Mouse (Mus musculus) megakaryocyte, embryonic 14.5 days (primary cell): ENCODE measurements around the gene Ralbp1. TPM values are rescaled to one million over a fixed set of nuclear protein-coding genes. Genes with fewer than 3 reads are reported as not detected.
A peak's percentile ranks its signal among the peaks of the same experiment; 100 is the strongest.

Source experiments
- H3K27me3 ChIP-seq: replicated peaks from 2 replicates; pipeline ENCODE3; 2012; ENCODE audit warnings: inconsistent platforms
- H3K36me3 ChIP-seq: replicated peaks from 2 replicates; pipeline ENCODE3; 2012; ENCODE audit warnings: low read length, inconsistent platforms, mixed read lengths
- H3K4me1 ChIP-seq: 2 replicates; pipeline ENCODE4 v1.6.1; 2012; ENCODE audit warnings: inconsistent platforms
- H3K4me3 ChIP-seq: replicated peaks from 2 replicates; pipeline ENCODE3; 2012; ENCODE audit warnings: moderate library complexity, mild to moderate bottlenecking, inconsistent platforms
- H3K9me3 ChIP-seq: 2 replicates; pipeline ENCODE4 v1.6.1; 2012; ENCODE audit warnings: inconsistent platforms
- FLI1 ChIP-seq: IDR thresholded peaks from 2 replicates; pipeline ENCODE4 v1.6.1; 2012; ENCODE audit warnings: low read length, inconsistent platforms, mixed read lengths
- GATA1 ChIP-seq: IDR thresholded peaks from 3 replicates; pipeline ENCODE4 v1.6.1; 2012; ENCODE audit warnings: mixed read lengths, low read length, inconsistent platforms, borderline replicate concordance
- polyA plus RNA-seq: library from polyadenylated mRNA; stranded (reverse); fragments of >175 nt; gene quantifications from 2 replicates; pipeline ENCODE4 v1.2.3, GENCODE M21; 2012; ENCODE audit warnings: low replicate concordance; ENCODE audit not compliant: insufficient read depth

Gene Ralbp1
- polyA plus RNA-seq, 1 experiment: 184 TPM

DNA sequence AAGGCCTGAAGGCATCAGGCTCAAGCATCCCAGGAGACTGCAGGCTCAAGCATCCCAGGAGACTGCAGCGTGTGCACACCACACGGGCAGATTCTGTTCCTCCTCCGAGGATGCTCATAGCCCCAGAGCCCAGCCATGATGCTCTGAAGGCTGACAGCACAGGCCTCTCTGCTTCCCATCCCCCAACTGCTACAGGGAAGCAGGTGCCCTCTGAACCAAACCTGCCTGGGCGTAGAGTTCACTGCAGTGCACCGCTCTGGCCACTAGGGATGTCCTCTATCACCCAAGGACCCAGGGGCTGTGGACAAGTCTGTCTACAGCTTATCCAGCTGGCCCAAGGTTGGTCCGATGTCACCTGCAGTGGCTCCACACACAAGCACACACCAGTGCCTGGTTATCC, 12.9 kb downstream of the Ralbp1 start:
- TF ChIP-seq FLI1 (no peak), GATA1 (no peak)
- Histone ChIP-seq H3K4me1 (peaks cover 71% of the 10 kb centered on the region), H3K36me3 (peaks cover 36% of the 10 kb centered on the region), H3K9me3 (no peaks in the 10 kb centered on the region), H3K4me3 (peak overlapping the region; percentile 59), H3K27me3 (no peaks in the 10 kb centered on the region)

DNA sequence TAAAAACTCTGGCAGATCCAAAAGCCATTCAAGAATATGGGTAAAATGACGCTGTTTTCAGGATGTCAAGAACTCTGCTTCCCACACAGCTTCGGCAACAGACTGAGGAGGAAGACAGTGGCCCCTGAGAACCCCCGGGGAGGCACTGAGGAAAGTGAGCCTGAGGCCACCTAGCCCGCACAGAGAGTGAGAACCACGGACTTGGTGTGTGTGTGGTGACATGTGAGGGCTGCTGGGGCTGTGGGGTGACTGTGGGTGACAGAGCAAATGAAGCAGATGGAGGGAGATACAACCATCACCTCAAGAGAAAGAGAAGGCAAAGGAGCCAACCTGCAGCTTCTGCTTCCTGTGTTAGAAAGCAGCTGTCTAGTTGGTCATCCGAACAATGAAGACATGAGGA, 13.5 kb downstream of the Ralbp1 start:
- Histone ChIP-seq H3K4me3 (peak overlapping the region; percentile 30), H3K27me3 (no peaks in the 10 kb centered on the region), H3K4me1 (peaks cover 74% of the 10 kb centered on the region), H3K9me3 (no peaks in the 10 kb centered on the region), H3K36me3 (peaks cover 40% of the 10 kb centered on the region)
- TF ChIP-seq GATA1: no peak
- no peak for TF ChIP-seq FLI1

DNA sequence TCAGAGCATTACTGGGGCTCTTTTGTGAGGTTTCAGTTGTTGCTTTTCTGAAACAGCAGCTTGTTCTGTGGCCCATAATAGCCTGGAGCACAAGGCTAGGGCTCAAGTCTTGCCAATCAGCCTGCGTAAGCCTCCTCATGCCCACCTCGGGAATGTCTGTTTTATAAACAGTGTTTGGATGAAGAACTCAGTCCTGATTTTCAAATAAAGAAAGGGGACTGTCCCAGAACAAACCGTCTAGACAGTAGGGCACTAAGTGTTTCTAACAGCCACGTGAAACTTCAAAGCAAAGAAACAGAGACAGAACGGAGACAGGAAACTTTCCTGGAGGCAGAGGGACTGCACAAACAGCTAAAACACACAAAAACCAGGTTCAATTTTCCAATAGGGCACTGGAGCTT, 14.0 kb downstream of the Ralbp1 start:
- no peaks in the 10 kb centered on the region for H3K9me3 ChIP-seq
- H3K27me3 ChIP-seq: no peaks in the 10 kb centered on the region
- TF ChIP-seq FLI1 (no peak), GATA1 (no peak)
- H3K4me1 ChIP-seq: peaks cover 72% of the 10 kb centered on the region
- peaks cover 43% of the 10 kb centered on the region for H3K36me3 ChIP-seq
- H3K4me3 ChIP-seq: no peak overlapping the region

DNA sequence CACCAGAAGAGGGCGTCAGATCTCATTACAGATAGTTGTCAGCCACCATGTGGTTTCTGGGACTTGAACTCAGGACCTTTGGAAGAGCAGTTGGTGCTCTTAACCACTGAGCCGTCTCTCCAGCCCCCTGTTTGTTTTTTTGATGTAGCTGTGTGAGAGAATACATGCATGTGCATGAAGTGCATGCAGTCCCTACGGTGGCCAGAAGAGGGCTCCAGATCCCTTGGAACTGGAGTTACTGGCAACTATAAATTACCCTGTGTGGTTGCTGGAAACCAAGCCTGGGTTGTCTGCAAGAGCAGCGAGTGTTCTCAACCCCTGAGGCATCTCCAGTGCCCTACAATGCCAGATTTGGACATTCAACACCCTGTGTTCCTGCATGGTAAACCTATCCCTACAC, 15.5 kb downstream of the Ralbp1 start:
- no peaks in the 10 kb centered on the region for H3K9me3 ChIP-seq

DNA sequence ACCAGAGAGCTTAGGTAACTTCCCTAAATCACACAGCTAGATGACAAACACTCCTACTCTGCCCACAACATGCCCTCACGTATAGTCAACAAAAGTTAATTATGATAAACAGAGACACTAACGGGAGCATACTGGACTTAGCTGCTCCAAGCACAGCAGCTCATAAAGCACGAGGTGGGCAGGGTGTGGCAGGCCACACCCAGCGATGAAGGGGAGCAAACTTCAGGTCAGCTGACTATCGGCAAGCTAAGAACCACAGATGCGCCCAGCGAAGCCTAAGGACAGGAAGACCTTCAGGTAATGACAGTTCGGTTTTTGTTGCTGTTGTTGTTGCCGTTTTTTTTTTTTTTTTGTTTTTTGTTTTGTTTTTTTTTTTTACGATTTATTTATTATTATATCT, 15.9 kb downstream of the Ralbp1 start:
- H3K9me3 ChIP-seq: no peaks in the 10 kb centered on the region
- H3K4me3 ChIP-seq: no peak overlapping the region
- TF ChIP-seq GATA1: no peak
- no peak for TF ChIP-seq FLI1
- H3K4me1 ChIP-seq: peaks cover 70% of the 10 kb centered on the region
- H3K27me3 ChIP-seq: no peaks in the 10 kb centered on the region
- H3K36me3 ChIP-seq: peaks cover 50% of the 10 kb centered on the region

More for the DNA sequence above, 15.5 kb downstream of the Ralbp1 start:
- Histone ChIP-seq H3K4me1 (peaks cover 70% of the 10 kb centered on the region), H3K36me3 (peaks cover 46% of the 10 kb centered on the region), H3K4me3 (no peak overlapping the region), H3K27me3 (no peaks in the 10 kb centered on the region)
- TF ChIP-seq FLI1 (no peak), GATA1 (no peak)

DNA sequence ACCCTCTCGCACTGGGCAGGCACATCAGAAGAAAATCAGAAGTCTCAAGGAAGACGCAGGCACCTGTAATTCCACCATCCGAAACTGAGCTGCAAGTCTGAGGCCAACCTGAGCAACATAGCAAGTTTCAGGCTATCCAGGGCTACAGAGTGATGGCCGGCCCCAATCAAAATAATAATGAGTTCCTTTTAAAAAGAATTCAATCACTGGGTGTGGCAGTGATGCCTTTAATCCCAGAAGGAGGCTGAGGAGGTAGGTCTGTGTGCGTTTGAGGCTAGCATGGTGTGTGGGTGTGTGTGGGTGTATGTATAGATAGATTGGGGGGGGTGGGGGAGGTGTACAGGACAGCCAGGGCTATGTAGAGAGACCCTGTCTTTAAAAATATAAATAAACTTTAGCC, 17.6 kb downstream of the Ralbp1 start:
- Histone ChIP-seq H3K27me3 (no peaks in the 10 kb centered on the region), H3K4me3 (no peak overlapping the region), H3K9me3 (no peaks in the 10 kb centered on the region), H3K36me3 (peaks cover 60% of the 10 kb centered on the region), H3K4me1 (peaks cover 57% of the 10 kb centered on the region)
- TF ChIP-seq FLI1: no peak
- no peak for TF ChIP-seq GATA1

DNA sequence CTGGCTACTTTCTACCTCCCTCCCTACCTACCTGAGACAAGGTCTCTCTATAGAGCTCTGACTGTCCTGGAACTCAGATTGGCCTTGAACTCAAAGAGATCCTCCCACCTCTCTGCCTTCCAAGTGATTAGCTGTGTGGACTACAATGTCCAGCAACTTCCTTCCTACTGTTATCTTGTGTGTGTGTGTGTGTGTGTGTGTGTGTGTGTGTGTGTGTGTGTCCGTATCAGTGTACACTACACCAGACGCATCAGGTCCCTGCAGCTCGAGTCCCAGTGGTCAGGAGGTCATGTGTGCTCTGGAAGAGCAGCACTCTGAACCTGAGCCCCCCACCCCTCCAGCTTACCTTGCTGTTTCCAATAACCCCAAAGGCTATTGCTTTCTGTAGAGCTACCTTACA, 19.4 kb downstream of the Ralbp1 start:
- Histone ChIP-seq H3K4me3 (no peak overlapping the region), H3K36me3 (peaks cover 66% of the 10 kb centered on the region)
- TF ChIP-seq FLI1: no peak
- no peak for TF ChIP-seq GATA1

DNA sequence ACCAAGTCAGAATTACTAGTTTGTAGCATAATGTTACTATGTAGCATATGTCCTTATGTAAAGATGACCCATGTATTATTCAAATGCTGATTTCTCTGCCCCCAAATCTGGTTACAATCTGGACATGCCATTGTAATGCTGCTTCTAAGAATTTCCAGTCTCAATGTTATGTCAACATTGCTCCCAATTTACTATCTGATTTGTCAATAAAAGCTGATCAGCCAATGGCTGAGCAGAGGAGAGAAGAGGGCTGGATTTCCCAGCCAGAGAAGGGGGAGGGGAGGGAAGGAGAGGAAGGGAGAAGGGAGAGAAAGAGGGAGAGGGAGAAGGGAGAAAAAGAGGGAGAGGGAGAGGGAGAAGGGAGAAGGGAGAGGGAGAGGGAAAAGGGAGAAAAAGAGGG, 20.3 kb downstream of the Ralbp1 start:
- TF ChIP-seq FLI1 (no peak), GATA1 (no peak)
- no peaks in the 10 kb centered on the region for H3K27me3 ChIP-seq

More for the DNA sequence above, 19.4 kb downstream of the Ralbp1 start:
- Histone ChIP-seq H3K27me3 (no peaks in the 10 kb centered on the region), H3K9me3 (no peaks in the 10 kb centered on the region), H3K4me1 (peaks cover 42% of the 10 kb centered on the region)

DNA sequence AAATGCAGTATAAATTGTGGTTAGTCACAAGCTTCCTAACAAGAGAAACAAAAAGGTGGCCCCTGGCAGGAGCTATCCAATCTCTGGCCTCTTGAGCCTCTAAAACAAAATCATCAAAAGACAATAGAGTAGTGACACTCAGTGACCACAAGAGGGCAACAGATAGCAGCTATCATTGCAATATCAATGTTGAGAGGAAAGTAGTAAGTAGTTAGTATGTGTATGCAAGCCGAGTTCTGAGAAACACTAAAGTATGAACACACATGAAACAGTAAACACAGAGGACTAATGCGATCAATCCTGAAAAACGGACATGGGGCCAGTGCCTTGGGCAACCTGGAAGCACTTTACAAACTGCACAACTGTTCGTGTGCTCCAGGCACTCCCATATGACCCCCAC, 20.9 kb downstream of the Ralbp1 start:
- no peak for TF ChIP-seq GATA1
- no peak for TF ChIP-seq FLI1
- Histone ChIP-seq H3K4me3 (no peak overlapping the region), H3K36me3 (peaks cover 77% of the 10 kb centered on the region), H3K27me3 (no peaks in the 10 kb centered on the region), H3K4me1 (peaks cover 39% of the 10 kb centered on the region), H3K9me3 (no peaks in the 10 kb centered on the region)

More for the DNA sequence above, 20.3 kb downstream of the Ralbp1 start:
- Histone ChIP-seq H3K4me3 (no peak overlapping the region), H3K36me3 (peaks cover 75% of the 10 kb centered on the region), H3K9me3 (no peaks in the 10 kb centered on the region), H3K4me1 (peaks cover 42% of the 10 kb centered on the region)

DNA sequence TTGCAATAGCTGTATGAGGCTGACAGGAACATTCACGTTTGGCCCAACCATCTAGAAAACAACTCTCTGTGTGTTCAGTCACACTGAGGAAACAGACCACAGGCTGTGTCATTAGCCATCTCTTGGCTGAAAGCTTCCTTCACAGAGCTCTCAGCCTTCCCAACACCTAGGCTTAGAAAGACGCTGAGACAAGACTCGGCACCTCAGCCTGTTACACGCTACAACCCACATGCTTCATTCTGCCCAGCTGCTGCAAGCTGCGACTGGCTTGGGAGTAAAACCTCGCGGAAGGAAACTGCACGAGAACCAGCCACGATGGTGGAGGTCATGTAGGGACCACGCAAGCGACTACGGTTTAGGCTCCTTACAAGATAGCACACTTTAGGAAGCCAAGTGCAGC, 21.8 kb downstream of the Ralbp1 start:
- Histone ChIP-seq H3K9me3 (no peaks in the 10 kb centered on the region), H3K27me3 (no peaks in the 10 kb centered on the region), H3K36me3 (peaks cover 84% of the 10 kb centered on the region), H3K4me3 (no peak overlapping the region), H3K4me1 (peaks cover 38% of the 10 kb centered on the region)
- no peak for TF ChIP-seq GATA1
- no peak for TF ChIP-seq FLI1

DNA sequence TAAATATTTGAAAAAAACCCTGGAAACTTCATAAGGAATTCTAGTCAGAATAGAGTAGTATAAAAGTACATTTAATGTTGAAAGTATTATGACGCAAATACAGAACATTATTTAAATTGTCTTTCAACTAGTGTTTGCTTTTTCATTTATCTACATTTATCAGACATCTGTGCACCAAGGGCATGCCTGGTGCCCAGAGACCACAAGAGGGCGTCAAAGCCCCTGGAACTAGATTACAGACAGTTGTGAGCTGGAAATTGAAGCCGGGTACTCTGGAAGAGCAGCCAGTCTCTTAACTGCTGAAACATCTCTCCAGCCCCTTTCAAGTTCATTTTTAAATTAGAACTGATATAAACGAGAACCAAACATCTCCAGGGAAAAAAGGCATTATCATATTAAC, 23.0 kb downstream of the Ralbp1 start:
- no peaks in the 10 kb centered on the region for H3K27me3 ChIP-seq
- TF ChIP-seq FLI1: no peak
- H3K4me3 ChIP-seq: no peak overlapping the region
- no peaks in the 10 kb centered on the region for H3K9me3 ChIP-seq
- peaks cover 91% of the 10 kb centered on the region for H3K36me3 ChIP-seq
- H3K4me1 ChIP-seq: peaks cover 46% of the 10 kb centered on the region
